Mouse (Mus musculus): Measurements from ENCODE around the gene Msl2.

The Msl2 gene

DNA sequence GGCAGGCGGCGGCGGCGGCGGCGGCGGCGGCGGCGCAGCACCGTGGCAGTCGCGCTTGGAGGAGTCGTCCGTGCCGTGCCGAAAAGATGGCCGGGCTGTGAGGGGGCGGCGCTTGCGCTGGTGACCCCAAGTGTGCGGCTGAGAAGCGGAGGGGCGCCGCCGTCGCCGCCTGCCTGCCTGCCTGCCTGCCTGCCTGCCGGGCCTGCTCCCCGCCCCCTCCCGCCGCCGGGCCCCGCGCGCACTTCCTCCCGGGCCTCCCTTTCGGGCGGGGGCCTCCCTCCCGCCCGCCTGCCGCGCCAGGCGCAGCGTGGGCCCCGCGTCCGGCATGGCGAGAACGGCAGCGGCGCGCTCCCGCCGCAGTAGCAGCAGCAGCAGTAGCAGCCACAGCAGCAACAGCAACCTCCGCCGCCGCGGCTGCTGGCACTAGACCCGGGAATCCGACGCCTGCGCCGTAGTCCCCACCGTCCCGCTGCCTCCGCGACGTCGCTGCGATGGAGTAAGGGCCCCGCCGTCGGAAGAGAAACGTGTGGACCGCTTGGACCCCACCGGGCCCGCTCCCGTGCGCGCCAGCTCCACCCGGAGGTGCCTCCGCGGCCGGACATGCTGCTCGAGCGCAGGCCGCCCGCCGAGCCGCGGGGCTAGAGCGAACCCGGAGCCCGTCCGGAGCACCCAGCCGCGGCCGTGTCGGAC, 576 bp downstream of the Msl2 start:
- DNase-seq (ENCODE audit: low read depth, low spot score): peak; percentile 89

DNA sequence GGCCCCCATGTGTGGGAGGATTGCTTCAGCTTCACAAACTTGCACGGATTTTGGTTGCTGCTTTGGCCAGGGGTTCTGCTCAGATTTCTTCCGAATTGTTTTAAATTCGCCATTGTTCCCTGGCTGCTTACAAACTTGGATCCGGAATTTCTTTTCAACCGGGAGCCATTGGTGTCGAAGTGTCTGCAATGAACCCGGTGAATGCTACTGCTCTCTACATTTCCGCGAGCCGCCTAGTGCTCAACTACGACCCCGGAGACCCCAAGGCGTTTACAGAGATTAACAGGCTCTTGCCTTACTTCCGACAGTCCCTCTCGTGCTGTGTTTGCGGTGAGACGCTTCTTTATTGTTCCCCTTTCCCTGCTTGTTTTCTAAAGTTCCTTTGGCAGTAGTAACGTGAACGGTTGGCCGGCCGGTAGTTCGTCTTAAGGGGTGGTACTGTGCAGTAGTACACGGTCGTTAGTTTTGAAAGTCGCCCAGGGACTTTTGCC, 1.2 kb downstream of the Msl2 start:
- no peak for DNase-seq (ENCODE audit: low read depth, low spot score)

DNA sequence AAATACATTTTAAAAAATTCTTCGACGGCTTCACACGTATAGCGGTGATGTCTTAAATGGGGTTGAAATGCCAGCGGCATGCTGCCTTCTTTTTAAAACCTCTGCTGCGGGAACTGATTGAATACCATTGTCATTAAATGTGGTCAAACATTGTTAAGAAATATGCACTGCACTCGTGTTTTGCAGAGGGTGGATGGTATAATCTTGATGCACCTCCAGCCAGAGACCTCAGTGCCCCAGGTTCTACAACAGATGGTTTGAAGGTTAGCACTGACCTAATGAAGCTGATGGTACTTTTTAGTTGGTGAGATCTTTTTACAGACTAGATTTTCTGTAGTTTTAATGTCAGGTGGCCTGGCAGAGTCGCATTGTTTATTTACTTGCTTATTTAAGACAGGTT, 1.8 kb downstream of the Msl2 start:
- DNase-seq (ENCODE audit: low read depth, low spot score): no peak

DNA sequence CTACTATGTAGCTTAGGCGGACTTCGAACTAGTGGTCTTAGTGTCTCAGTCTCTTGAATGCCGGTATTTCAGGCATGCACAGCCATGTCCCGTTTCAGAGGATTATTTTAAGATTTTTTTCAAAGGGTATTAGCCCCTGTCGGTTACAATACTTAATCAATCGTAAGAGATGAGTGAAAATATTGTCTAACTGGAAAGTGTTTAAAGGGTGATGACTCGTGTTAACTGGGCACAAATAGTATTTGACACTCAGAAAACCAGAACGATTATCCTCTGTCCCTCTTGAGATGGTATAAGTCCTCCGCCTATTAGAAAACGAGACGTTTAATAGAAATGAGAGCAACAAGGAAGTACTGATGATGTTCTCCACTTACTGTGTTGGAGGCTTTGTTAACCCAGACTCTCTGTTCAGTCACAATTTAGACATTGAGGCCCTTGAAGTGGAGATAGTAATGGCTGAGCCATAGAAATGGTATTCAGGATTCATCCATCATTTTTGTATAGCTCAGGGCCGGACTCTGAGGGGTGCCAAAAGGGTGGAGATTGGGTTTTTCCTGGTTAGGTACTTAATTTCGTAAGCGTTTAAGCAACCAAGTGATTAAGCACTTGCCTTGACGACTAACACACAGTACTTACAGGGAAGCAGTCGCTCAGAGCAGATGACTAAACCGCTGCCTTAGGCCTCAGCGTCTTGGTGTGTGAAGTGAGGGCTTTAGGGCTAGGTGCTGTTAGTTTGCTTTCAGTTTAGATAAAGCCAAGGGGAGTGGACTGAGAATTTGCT, 2.4 kb downstream of the Msl2 start:
- peak; percentile 65 for DNase-seq (ENCODE audit: low read depth, low spot score)

DNA sequence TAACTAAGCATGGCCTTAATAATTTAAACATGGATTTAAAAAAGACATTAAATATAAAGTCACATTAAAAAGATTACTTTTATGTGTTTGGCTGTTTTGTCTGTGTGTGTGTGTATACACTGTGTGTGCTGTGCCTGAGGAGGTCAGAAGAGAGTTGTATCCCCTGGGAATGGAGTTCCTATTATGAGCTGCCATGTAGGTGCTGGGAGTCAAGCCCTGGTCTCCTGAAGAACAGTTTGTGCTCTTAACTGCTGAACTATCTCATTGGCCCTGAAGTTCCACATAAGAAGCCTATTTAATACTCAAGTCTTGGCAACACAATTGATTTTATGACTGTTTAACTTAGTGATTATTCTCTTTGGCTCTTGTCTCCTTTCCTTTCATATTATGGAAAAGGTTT, 3.6 kb downstream of the Msl2 start:
- DNase-seq (ENCODE audit: low read depth, low spot score): no peak

DNA sequence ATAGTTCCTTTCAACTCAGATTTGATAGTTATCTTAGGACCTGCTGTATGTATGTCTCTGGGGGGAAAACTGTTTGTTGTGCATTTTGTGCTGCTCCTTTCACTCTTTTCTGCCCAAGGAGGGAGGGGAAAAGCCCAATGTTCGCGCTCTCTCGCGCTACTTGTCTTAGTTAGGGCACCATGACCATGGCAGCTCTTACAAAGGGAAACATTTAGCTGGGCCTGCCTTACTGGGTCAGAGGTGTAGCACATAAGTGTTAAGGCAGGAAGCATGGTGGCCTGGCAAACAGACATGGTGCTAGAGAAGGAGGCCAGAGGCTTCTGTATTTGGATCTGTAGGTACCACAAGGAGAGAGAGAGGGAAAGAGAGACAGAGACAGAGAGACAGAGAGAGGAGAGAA, 4.7 kb downstream of the Msl2 start:
- DNase-seq (ENCODE audit: low read depth, low spot score): no peak

DNA sequence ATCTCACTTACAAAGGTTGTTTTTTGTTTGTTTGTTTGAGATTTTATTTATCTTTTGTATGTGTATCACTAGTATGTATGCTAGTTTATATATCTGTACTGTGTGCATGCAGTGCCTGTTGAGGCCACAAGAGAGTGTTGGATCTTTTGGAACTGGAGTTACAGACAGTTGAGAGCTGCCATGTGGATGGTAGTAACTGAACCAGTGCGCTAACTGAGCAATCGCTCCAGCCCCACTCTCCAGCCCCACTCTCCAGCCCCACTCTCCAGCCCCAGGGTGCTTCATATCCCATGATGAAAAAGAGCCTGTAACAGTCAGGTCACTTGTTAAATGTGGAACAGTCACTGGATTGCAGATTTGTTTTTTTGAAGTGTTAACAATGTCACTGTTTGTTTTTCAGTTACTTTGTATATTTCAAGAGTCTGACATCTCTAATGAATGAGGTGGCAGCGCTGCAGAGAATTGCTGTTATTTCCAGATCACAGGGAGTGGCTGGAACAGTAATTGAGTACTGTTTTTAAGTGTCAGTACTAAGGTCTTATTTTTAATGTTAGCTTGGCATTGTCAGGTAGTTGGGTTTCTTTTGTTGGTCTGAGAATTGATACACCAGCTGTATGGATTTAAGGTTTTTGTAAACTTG, 6.3 kb downstream of the Msl2 start:
- DNase-seq (ENCODE audit: low read depth, low spot score): no peak

DNA sequence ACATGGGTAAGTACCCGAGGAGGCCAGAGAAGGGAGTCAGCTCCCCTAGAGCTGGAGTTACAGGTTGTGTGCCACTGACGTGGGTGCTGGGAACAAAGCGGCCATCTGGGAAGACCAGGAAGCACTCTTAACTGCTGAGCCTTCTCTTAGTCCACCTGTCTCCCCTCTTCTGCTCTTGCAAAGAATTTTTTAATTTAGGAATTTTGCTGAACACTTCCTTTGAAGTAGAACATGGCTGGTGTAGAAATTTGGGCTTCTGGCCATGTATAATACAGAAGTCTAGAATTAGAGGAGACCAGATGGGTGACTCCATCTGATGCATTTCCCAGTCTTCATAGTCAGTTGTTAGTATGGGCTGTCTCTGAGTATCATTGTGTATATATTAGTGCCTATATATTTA, 9.8 kb downstream of the Msl2 start:
- DNase-seq (ENCODE audit: low read depth, low spot score): peak; percentile 76

DNA sequence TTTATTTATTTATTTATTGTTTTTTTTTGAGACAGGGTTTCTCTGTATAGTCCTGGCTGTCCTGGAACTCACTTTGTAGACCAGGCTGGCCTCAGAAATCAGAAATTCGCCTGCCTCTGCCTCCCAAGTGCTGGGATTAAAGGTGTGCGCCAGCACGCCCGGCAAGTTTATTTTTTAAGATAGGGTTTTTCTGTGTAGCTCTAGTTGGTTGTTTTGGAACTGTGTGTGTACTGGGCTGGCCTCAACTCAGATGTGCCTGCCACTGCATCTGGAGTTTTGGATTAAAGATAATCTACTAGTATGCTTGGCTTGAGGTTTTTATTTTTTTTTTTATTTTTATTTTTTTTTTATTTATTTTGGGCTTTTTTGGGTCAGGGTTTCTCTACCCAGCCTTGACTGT, 21.5 kb downstream of the Msl2 start:
- no peak for DNase-seq (ENCODE audit: low read depth, low spot score)

DNA sequence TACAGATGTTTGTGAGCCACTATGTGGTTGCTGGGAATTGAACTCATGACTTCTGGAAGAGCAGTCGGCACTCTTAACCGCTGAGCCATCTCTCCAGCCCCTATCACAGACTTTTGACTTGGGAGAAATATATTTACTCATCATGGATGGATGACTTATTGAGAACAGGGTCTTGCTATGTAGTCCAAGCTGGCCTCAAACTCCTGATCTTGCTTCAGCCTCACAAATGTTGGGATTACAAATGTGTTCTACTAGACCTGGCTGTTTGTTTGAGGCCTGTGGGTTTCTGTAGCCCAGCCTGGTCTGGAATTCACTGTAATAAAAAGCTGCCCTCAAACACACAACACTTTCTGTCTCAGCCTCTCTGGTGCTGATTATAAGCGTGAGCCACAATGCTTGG, 22.6 kb downstream of the Msl2 start:
- DNase-seq (ENCODE audit: low read depth, low spot score): no peak

DNA sequence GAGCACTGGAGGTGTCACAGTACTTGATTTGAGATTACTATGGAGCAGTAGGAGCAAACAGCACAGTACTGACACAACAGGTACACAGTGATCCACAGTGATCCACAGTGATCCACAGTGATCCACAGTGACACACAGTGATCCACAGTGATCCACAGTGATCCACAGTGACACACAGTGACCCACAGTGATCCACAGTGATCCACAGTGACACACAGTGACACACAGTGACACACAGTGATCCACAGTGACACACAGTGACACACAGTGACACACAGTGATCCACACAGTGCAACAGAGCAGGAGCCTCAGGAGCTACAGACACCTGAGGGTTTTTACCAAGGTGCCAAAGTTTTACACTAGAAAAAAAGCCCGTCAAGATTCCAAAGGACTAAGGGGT, 23.6 kb downstream of the Msl2 start:
- no peak for DNase-seq (ENCODE audit: low read depth, low spot score)

DNA sequence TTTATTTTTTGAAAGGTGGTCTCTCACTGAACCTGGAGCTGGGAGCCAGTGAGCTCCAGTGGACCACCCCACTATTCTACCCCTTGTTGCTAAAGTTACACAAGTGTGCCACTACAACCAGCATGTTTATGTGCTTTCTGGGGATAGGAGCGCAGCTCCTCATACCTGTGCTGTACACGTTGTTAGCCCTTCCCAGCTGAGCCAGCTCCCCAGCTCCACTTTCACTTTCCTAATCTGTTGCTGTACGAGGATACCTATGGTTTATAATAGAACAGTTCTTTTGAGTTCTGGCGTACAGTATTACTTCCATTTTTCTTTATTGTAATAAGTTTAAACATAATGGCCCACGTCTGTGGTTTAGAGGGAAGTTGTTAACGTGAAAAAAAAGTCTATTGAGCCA, 25.5 kb downstream of the Msl2 start:
- DNase-seq (ENCODE audit: low read depth, low spot score): no peak

DNA sequence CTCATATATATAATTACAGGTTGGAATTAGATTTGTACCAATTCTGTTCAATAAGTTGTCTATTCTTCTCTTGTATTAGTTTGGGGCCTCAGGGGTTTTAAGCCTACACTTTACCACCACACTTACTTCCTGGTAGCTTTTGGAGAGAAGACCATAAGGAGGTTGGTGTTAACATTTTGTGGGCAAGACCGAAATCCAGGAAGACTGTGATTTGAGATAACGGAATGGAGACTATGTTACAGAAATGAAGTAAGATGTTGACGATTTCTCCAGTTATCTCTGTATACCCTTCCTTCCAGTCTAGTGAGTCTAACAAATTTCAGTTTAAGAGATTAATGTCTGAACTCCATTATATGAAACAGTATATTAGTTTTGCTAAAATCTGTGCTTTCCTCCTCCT, 26.3 kb downstream of the Msl2 start:
- DNase-seq (ENCODE audit: low read depth, low spot score): no peak

DNA sequence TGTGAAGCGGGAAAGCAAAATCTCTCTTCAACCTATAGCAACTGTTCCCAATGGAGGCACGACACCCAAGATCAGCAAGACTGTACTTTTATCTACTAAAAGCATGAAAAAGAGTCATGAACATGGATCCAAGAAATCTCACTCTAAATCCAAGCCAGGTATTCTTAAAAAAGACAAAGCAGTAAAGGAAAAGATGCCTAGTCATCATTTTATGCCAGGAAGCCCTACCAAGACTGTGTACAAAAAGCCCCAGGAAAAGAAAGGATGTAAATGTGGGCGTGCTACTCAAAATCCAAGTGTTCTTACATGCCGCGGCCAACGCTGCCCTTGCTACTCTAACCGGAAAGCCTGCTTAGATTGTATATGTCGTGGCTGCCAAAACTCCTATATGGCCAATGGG, 27.6 kb downstream of the Msl2 start:
- no peak for DNase-seq (ENCODE audit: low read depth, low spot score)

DNA sequence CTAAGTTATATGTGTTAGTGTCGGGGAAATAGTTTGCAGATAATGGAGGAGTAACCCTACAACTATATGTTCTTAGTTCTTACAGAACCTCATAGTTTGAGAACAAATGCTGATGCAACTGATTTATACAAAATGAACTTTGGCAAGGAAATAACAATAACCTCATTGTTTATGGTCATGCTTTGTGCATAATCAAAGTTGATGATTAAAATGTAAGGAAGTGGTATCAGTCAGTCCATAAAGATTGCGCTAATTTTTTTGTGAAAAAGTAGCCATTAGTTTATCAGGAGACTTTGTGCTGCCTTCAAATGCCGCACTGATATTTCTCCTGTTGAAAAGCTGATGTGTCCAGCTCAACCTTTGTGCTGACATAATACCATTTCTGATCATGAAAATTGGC, 28.4 kb downstream of the Msl2 start:
- DNase-seq (ENCODE audit: low read depth, low spot score): no peak

DNA sequence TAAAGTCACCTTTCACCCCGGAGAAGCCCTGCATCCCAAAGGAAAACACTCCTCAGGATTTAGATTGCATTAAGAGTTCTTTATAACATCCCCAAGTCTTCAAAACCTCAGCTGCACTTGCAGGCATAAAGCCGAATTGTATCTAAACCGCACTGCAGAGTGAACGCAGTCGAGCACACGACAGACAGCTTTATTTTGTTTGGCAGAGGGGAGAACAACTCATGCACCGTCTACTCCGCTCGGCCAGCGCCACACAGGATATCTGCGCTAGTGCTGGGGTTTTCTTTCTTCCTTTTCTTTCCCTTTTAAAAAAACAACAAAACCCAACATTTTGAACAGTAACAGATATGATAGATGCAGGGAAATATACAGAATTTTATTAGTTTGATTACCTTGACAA, 31.0 kb downstream of the Msl2 start:
- no peak for DNase-seq (ENCODE audit: low read depth, low spot score)

DNA sequence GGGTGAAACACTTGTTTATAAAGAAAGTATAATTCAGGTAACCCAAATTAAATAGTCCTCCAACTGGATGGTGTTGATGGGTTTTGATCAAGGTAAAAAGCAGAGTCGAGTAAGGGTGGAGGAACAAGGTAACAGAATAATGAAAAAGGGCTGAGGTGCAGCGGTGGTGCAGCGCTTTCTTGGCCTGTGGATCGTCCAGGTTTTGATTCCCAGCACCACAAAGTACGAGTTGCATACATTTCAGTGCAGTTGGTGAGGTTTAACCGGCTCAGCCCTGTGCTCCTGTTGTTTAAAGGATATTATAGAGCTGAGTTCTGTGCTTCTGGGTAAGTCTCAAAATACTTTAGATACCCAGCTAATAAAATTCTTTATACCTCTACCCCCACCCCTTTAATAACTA, 31.8 kb downstream of the Msl2 start:
- no peak for DNase-seq (ENCODE audit: low read depth, low spot score)

DNA sequence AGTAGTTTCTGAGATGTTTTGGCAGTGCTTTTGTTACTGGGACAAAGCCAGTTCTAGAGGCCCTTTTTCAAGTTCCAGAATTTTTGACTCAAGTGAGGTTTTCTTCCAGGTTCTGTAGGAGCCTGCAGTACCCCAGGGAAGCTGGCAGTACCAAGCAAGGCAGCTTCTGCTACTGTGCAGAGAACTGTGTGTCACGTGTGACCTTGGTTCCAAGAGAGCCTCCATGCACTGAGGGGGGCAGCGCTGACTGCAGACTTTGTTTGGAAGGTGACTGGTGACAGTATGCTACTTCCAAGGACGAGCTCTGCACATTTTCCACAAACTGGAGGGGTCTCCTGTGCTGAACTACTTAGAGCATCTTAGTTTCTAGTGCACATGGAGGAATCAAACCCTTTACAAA, 33.5 kb downstream of the Msl2 start:
- DNase-seq (ENCODE audit: low read depth, low spot score): peak; percentile 50

DNA sequence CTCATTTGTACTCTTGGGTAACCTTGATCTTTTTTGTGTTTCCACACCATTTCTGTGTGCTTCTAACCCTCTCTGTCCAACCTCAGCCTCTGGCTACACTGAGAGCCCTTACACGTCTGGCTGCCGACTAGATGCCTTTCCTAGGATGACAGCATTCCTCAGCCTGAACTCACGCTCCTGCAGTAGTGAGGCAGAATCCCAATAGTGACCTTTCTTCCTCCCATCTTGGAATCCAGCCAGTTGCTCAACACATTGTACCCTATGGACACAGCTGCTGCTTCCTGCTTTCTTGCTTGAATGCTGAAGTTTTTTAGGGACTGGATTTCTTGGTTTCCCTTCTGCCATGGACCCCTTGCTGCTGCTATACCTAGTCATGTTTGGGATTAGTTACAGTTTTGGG, 36.1 kb downstream of the Msl2 start:
- DNase-seq (ENCODE audit: low read depth, low spot score): peak; percentile 27

DNA sequence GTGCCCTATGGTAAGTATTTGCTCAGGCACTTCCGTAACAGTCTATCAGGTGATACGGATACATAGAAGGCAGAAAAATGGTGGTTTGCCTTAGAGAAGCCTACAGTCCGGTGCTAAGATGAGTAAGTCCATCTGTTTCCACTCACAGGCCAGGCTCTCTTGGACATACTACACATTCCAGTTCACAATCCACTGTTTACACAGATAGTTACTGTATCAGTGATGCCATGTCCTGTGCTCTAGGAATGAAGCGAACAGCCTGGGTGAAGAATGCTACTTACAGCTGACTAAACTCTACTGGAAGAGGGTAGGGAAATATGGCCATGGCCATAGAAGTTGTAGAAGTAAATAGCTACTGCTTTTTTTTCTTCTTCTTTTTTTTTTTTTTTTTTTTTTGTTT, 39.4 kb downstream of the Msl2 start:
- DNase-seq (ENCODE audit: low read depth, low spot score): no peak

DNA sequence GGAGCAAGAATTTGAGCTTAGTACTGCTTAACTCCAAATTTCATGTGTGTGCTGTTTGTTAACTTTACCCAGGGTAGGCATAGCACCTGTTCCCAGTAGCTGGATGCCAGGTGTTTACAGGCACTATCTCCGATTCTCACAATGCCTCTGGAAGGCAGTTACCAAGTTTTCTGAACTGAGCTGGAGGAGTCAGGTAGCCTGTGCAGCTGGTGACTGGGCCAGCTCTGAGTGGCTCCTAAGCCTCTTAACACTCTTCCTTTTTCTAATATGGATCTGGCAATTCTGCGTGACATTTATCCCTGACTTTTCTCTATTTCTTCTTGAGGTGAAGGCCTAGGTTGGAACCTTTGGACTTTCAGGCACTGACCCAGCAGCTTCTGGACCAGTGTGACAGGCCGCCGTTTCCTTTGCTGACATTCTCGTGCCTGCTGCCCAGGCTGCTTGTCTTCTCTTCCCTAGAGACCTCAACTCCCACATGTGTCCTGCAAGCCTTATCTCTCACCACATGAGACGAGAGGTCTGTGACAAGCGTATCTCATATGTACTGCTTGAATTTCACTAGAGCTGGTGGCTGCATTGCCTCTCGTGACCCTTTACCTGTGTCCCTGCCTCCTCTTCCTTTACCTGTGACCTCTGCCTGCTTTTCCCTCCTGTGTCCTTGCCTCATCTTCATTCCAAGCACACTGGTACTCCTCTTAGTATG, 40.4 kb downstream of the Msl2 start:
- DNase-seq (ENCODE audit: low read depth, low spot score): no peak

DNA sequence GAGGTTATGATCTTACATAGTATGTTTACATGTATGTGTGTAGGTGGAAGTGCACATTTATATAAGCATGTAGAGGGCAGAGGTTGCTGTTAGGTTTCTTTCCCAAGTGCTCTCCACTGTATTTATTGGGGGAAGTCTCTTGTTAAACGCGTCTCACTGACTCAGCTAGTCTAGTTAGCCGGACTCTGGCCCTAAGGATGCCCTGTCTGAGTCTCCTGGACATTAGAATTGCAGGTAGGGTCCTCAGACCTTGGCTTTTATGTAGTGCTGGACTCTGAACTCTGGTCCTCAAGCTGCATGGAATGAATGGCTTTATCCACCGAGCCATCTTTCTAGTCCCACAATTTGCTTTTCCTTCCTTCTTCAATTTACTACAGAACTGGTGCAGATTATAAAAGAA, 69.7 kb downstream of the Msl2 start:
- DNase-seq (ENCODE audit: low read depth, low spot score): no peak
